Mouse (Mus musculus): ENCODE data around the gene Olfr721-ps1. TPM values are rescaled to one million over a fixed set of nuclear protein-coding genes. Genes with fewer than 3 reads are reported as not detected.

The Olfr721-ps1 gene
- polyA plus RNA-seq, 1 experiment from 2014 or later, result not detected

Other genes starting within 250 kb of the Olfr721-ps1 start
- gene Olfr720, start 214.5 kb upstream of the Olfr721-ps1 start, polyA plus RNA-seq (2015; fragmentation: Nextera tagmentation; extraction: Ambion mirVana), result 0.06 TPM in 1 of 2 replicates, not detected in the other
- not detected in 2 replicates for gene Olfr31, start 78.5 kb upstream of the Olfr721-ps1 start, polyA plus RNA-seq (2015; fragmentation: Nextera tagmentation; extraction: Ambion mirVana)
- 3.8 and 4.4 TPM in 2 replicates for gene Il3ra, start 55.0 kb upstream of the Olfr721-ps1 start, polyA plus RNA-seq (2015; fragmentation: Nextera tagmentation; extraction: Ambion mirVana)

Measured in embryonic facial prominence, embryonic 13.5 days (tissue).